Mouse (Mus musculus): ENCODE data around the gene Prdm9.

DNA sequence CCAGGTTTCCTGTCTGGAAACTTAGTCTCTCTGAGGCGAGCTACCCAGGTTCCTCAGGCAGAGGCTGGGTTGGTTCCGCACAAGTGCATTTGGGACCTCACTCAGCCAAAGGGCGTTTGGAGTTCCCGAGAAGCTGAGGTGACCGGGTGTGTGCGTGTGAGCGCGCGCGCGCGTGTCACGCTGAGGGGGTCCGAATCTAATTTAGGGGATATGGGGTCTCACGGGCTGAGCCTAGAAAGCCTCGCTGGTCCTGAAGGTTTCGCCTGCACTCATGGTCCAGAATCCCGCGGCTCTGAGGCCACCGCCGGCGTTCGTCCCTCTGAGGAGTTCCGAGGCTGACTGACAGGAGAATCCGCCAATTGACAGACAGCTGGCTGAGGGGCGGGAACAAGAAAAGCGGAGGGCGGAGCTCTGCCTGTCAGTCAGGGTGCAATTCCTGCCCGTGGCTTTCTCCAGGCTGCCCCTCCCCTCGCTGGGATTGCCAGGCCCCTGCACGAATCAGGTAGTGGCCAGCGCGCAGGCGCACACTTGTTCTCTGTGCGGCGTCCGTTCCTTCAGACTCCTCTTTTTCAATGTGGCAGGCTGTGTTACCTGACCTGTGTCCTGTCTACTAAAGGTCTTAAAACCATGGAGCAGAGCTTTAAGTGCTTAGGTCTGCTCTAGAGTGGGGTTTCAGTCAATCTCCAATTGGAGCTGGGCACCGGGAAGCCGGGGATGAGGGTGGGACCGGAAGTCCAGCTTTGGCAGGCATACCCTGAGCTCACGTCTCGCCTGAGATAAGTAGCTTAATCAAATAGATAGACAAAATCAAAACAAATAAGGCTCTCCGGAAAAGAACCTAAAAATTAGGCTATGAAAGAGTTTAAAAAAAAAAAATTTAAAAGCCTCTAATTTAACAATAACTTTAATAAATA lies at the start of gene Prdm9:
- TF ChIP-seq POLR2A (IDR thresholded peaks at IDR 0.05; ENCODE audit: insufficient read depth, low read depth, low read length), result peak; percentile 93
- no peak for TF ChIP-seq CTCF (IDR thresholded peaks at IDR 0.05)
- peak; percentile 5; the same call in 1 of the 2 replicates for TF ChIP-seq EP300 (IDR thresholded peaks at IDR 0.05; ENCODE audit: insufficient read depth, low read depth, low read length)
